Mouse (Mus musculus) forebrain, postnatal 0 days (tissue): ENCODE measurements around the gene Rgs6. TPM values are rescaled to one million over a fixed set of nuclear protein-coding genes. Genes with fewer than 3 reads are reported as not detected.
A peak's percentile ranks its signal among the peaks of the same experiment; 100 is the strongest.

Source experiments
- ATAC-seq: fragments of 200-750 bp; cut with Nextera tagmentation; 2 replicates; pipeline ENCODE4 v1.8.0; 2017; ENCODE audit warnings: mild to moderate bottlenecking, moderate library complexity
- DNase-seq: peaks from one replicate; pipeline ENCODE4 v3.0.0-alpha.2; 2015
- H3K27ac ChIP-seq: fragments of 300-500 bp; sonication (generic); 2 replicates; pipeline ENCODE4 v1.5.1; 2014; ENCODE audit warnings: low read depth, mild to moderate bottlenecking, antibody characterized with exemption, low read length, moderate library complexity, mixed read lengths
- H3K27me3 ChIP-seq: fragments of 300-500 bp; sonication (generic); 2 replicates; pipeline ENCODE4 v1.6.1; 2014; ENCODE audit warnings: mild to moderate bottlenecking, low read length, mixed read lengths; ENCODE audit not compliant: insufficient read depth
- H3K36me3 ChIP-seq: fragments of 300-500 bp; sonication (generic); 2 replicates; pipeline ENCODE4 v1.6.1; 2014; ENCODE audit warnings: mild to moderate bottlenecking, moderate library complexity; ENCODE audit not compliant: insufficient read depth
- H3K4me1 ChIP-seq: fragments of 300-500 bp; sonication (generic); 2 replicates; pipeline ENCODE4 v1.6.1; 2014; ENCODE audit warnings: antibody characterized with exemption; ENCODE audit not compliant: insufficient read depth
- H3K4me2 ChIP-seq: fragments of 300-500 bp; sonication (generic); 2 replicates; pipeline ENCODE4 v1.6.1; 2014; ENCODE audit warnings: low read depth, mild to moderate bottlenecking, moderate library complexity
- H3K4me3 ChIP-seq: fragments of 300-500 bp; sonication (generic); 2 replicates; pipeline ENCODE4 v1.5.1; 2014; ENCODE audit warnings: low read depth, low read length, mixed read lengths
- H3K9ac ChIP-seq: fragments of 300-500 bp; sonication (generic); 2 replicates; pipeline ENCODE4 v1.6.1; 2014; ENCODE audit warnings: mild to moderate bottlenecking
- H3K9me3 ChIP-seq: fragments of 300-500 bp; sonication (generic); 2 replicates; pipeline ENCODE4 v1.6.1; 2016; ENCODE audit warnings: low read length
- CTCF ChIP-seq: sonication (generic); IDR thresholded peaks from 2 replicates; pipeline ENCODE4 v1.5.1; 2016; ENCODE audit warnings: antibody characterized with exemption, control low read depth, low read depth
- WGBS: fragments of 180-500 bp; shearing (Covaris S2); extraction: QIAGEN DNeasy Blood & Tissue Kit; methylation state at CpG from one replicate; pipeline ENCODE4 v1.1.7; 2014; 5-methylcytosine and 5-hydroxymethylcytosine counted together
- polyA plus RNA-seq: library from polyadenylated mRNA; unstranded; fragments of >200 nt; fragmentation: Nextera tagmentation; extraction: Ambion mirVana; gene quantifications from 2 replicates; pipeline ENCODE4 v1.2.1, GENCODE M21; 2015
- total RNA-seq: library from RNA; depleted of rRNA; stranded (reverse); fragments of >200 nt; gene quantifications from 2 replicates; pipeline ENCODE4 v1.2.3, GENCODE M21; 2014

The Rgs6 gene
- total and polyA plus RNA-seq, 2 experiments from 2014 or later: 16.8 to 19.6 TPM

GRCm38 (mm10) chr12:83125284-83125683 lies 537.2 kb downstream of the Rgs6 start:
- DNase-seq (no peak), ATAC-seq (no peak)
- no peak overlapping the region for H3K9ac ChIP-seq
- H3K4me1 ChIP-seq: no peaks in the 10 kb centered on the region
- no peaks in the 10 kb centered on the region for H3K36me3 ChIP-seq
- no peak overlapping the region for H3K4me3 ChIP-seq
- no peak overlapping the region for H3K4me2 ChIP-seq
- WGBS: 77% methylated on average over 4 of the region's 4 CpGs
- H3K9me3 ChIP-seq: no peaks in the 10 kb centered on the region
- no peaks in the 10 kb centered on the region for H3K27me3 ChIP-seq
- no peak overlapping the region for H3K27ac ChIP-seq
- no peak for TF ChIP-seq CTCF

GRCm38 (mm10) chr12:83126923-83127322 lies 538.8 kb downstream of the Rgs6 start:
- no peak overlapping the region for H3K4me2 ChIP-seq
- DNase-seq: no peak
- no peak overlapping the region for H3K27ac ChIP-seq
- H3K4me3 ChIP-seq: no peak overlapping the region
- WGBS: 56% methylated on average over 7 of the region's 7 CpGs
- no peak for ATAC-seq
- no peaks in the 10 kb centered on the region for H3K9me3 ChIP-seq
- TF ChIP-seq CTCF: no peak
- no peaks in the 10 kb centered on the region for H3K4me1 ChIP-seq
- H3K36me3 ChIP-seq: no peaks in the 10 kb centered on the region
- no peaks in the 10 kb centered on the region for H3K27me3 ChIP-seq
- H3K9ac ChIP-seq: no peak overlapping the region

GRCm38 (mm10) chr12:83127955-83128354 lies 539.9 kb downstream of the Rgs6 start:
- WGBS: 68% methylated on average over 6 of the region's 6 CpGs

GRCm38 (mm10) chr12:83128606-83129005 lies 540.5 kb downstream of the Rgs6 start:
- no peaks in the 10 kb centered on the region for H3K36me3 ChIP-seq
- TF ChIP-seq CTCF: no peak
- WGBS: 91% methylated on average over 3 of the region's 3 CpGs
- H3K4me1 ChIP-seq: no peaks in the 10 kb centered on the region
- H3K9me3 ChIP-seq: no peaks in the 10 kb centered on the region
- DNase-seq: no peak
- H3K4me2 ChIP-seq: no peak overlapping the region
- H3K27me3 ChIP-seq: no peaks in the 10 kb centered on the region
- H3K27ac ChIP-seq: no peak overlapping the region
- no peak overlapping the region for H3K9ac ChIP-seq
- no peak for ATAC-seq
- no peak overlapping the region for H3K4me3 ChIP-seq

More at GRCm38 (mm10) chr12:83127955-83128354, 539.9 kb downstream of the Rgs6 start:
- H3K4me1 ChIP-seq: no peaks in the 10 kb centered on the region
- DNase-seq (no peak), ATAC-seq (no peak)
- no peaks in the 10 kb centered on the region for H3K36me3 ChIP-seq
- H3K4me2 ChIP-seq: no peak overlapping the region
- no peak overlapping the region for H3K9ac ChIP-seq
- no peak overlapping the region for H3K4me3 ChIP-seq
- H3K9me3 ChIP-seq: no peaks in the 10 kb centered on the region
- no peak for TF ChIP-seq CTCF
- no peak overlapping the region for H3K27ac ChIP-seq
- H3K27me3 ChIP-seq: no peaks in the 10 kb centered on the region

GRCm38 (mm10) chr12:83131405-83131804 lies 543.3 kb downstream of the Rgs6 start:
- Histone ChIP-seq H3K27ac (no peak overlapping the region), H3K9ac (no peak overlapping the region), H3K4me2 (no peak overlapping the region), H3K9me3 (no peaks in the 10 kb centered on the region), H3K4me1 (no peaks in the 10 kb centered on the region), H3K27me3 (no peaks in the 10 kb centered on the region), H3K36me3 (no peaks in the 10 kb centered on the region), H3K4me3 (no peak overlapping the region)
- WGBS: 32% methylated on average over 4 of the region's 4 CpGs
- DNase-seq (no peak), ATAC-seq (no peak)
- TF ChIP-seq CTCF: no peak

- H3K4me3 ChIP-seq: no peak overlapping the region
- ATAC-seq: peak; percentile 60
- H3K36me3 ChIP-seq: no peaks in the 10 kb centered on the region
- no peaks in the 10 kb centered on the region for H3K9me3 ChIP-seq
- no peaks in the 10 kb centered on the region for H3K27me3 ChIP-seq
- no peak overlapping the region for H3K9ac ChIP-seq
- no peak for TF ChIP-seq CTCF
- WGBS: 54% methylated on average over 6 of the region's 6 CpGs
- no peak overlapping the region for H3K4me2 ChIP-seq
- DNase-seq: peak; percentile 75
- H3K27ac ChIP-seq: no peak overlapping the region
- H3K4me1 ChIP-seq: no peaks in the 10 kb centered on the region
Observed at GRCm38 (mm10) chr12:83133827-83134226, 545.7 kb downstream of the Rgs6 start.

- DNase-seq (no peak), ATAC-seq (no peak)
- Histone ChIP-seq H3K27ac (no peak overlapping the region), H3K36me3 (no peaks in the 10 kb centered on the region), H3K9ac (no peak overlapping the region), H3K27me3 (no peaks in the 10 kb centered on the region), H3K9me3 (no peaks in the 10 kb centered on the region), H3K4me1 (no peaks in the 10 kb centered on the region), H3K4me3 (no peak overlapping the region), H3K4me2 (no peak overlapping the region)
- 88% methylated on average over 5 of the region's 5 CpGs for WGBS
- TF ChIP-seq CTCF: no peak
Observed at GRCm38 (mm10) chr12:83136031-83136430, 547.9 kb downstream of the Rgs6 start.

- no peak for TF ChIP-seq CTCF
- Histone ChIP-seq H3K36me3 (no peaks in the 10 kb centered on the region), H3K27ac (no peak overlapping the region), H3K9ac (no peak overlapping the region), H3K27me3 (no peaks in the 10 kb centered on the region), H3K4me1 (no peaks in the 10 kb centered on the region), H3K4me3 (no peak overlapping the region), H3K9me3 (no peaks in the 10 kb centered on the region), H3K4me2 (no peak overlapping the region)
- ATAC-seq (no peak), DNase-seq (no peak)
- 82% methylated on average over 2 of the region's 2 CpGs for WGBS
Observed at GRCm38 (mm10) chr12:83136460-83136859, 548.4 kb downstream of the Rgs6 start.
